Mouse (Mus musculus) cerebellum, adult 2 months (tissue): ENCODE results near the gene Mief1. TPM values are rescaled to one million over a fixed set of nuclear protein-coding genes. Genes with fewer than 3 reads are reported as not detected.

ENCODE experiments used
- DNase-seq, 2 experiments: peaks; one replicate each; pipeline ENCODE4 v3.0.0; 2021
- H3K27ac ChIP-seq: fragments of 200-500 bp; 2 replicates; pipeline ENCODE4 v1.5.1; 2012; ENCODE audit warnings: low read length, control low read depth, inconsistent platforms; ENCODE audit not compliant: insufficient read depth
- H3K27me3 ChIP-seq: fragments of 200-500 bp; 2 replicates; pipeline ENCODE4 v1.6.1; 2012; ENCODE audit warnings: inconsistent platforms, mild to moderate bottlenecking, low read length, moderate library complexity; ENCODE audit not compliant: control insufficient read depth, insufficient read depth
- H3K4me1 ChIP-seq: fragments of 200-500 bp; 2 replicates; pipeline ENCODE4 v1.6.1; 2011; ENCODE audit warnings: low read length; ENCODE audit not compliant: control insufficient read depth, insufficient read depth
- H3K4me3 ChIP-seq: fragments of 200-500 bp; replicated peaks from 2 replicates; pipeline ENCODE3; 2011; ENCODE audit warnings: mild to moderate bottlenecking, low read depth, low read length, control low read depth; ENCODE audit not compliant: insufficient read depth
- CTCF ChIP-seq: fragments of 200-500 bp; IDR thresholded peaks from 2 replicates; pipeline ENCODE4 v1.5.1; 2011; ENCODE audit warnings: low read depth, mild to moderate bottlenecking, control low read depth, low read length, moderate library complexity, borderline replicate concordance; ENCODE audit not compliant: insufficient read depth
- POLR2A ChIP-seq: fragments of 200-500 bp; IDR thresholded peaks from 2 replicates; pipeline ENCODE4 v1.6.1; 2011; ENCODE audit warnings: low read length, control low read depth, borderline replicate concordance; ENCODE audit not compliant: insufficient read depth
- WGBS: fragments of 180-500 bp; shearing (Covaris S2); methylation state at CpG from one replicate; pipeline ENCODE4 v1.1.7; 2018; 5-methylcytosine and 5-hydroxymethylcytosine counted together
- polyA plus RNA-seq: library from polyadenylated mRNA; depleted of rRNA; stranded (reverse); fragments of >200 nt; gene quantifications from 2 replicates; pipeline ENCODE4 v1.2.3, GENCODE M21; 2012; rRNA removed

Mief1 gene
- polyA plus RNA-seq = 18.4 and 19.6 TPM in 2 replicates

- Histone ChIP-seq H3K4me3 (peak within 1 kb of the TSS; percentile 96), H3K27ac (peak within 1 kb of the TSS; percentile 64), H3K27me3 (no peaks in the 10 kb centered on the region), H3K4me1 (peaks cover 4% of the 10 kb centered on the region; the same call in 1 of the 2 replicates)
- under 1% methylated on average over 66 of the region's 67 CpGs for WGBS
- peak; percentile 98 for DNase-seq
- TF ChIP-seq POLR2A (peak; percentile 55), CTCF (no peak)
Observed at GRCm38 (mm10) chr15:80233733-80234509, at the start of gene Mief1. Mief1 (plus strand) TSS chr15:80234018.

- Histone ChIP-seq H3K27ac (peak overlapping the region; percentile 16; the same call in 1 of the 2 replicates), H3K4me1 (peaks cover 58% of the 10 kb centered on the region), H3K27me3 (no peaks in the 10 kb centered on the region), H3K4me3 (no peak overlapping the region)
- TF ChIP-seq POLR2A = no peak
- WGBS = 45% methylated on average over 5 of the region's 5 CpGs
- DNase-seq = no peak
Observed at GRCm38 (mm10) chr15:80188927-80189326, 44.9 kb upstream of the Mief1 start.

- TF ChIP-seq CTCF (no peak), POLR2A (no peak)
- Histone ChIP-seq H3K27ac (peak overlapping the region; percentile 77), H3K27me3 (no peaks in the 10 kb centered on the region), H3K4me1 (peaks cover 63% of the 10 kb centered on the region), H3K4me3 (no peak overlapping the region)
- 74% methylated on average over 4 of the region's 4 CpGs for WGBS
- peak in 1 of 2 experiments; percentile 20 for DNase-seq
Observed at GRCm38 (mm10) chr15:80190075-80190474, 43.7 kb upstream of the Mief1 start.

- no peak for DNase-seq
- WGBS = 71% methylated on average over 8 of the region's 8 CpGs
- Histone ChIP-seq H3K4me1 (peaks cover 68% of the 10 kb centered on the region), H3K27ac (no peak overlapping the region), H3K27me3 (no peaks in the 10 kb centered on the region), H3K4me3 (no peak overlapping the region)
- TF ChIP-seq POLR2A (no peak), CTCF (no peak)
Observed at GRCm38 (mm10) chr15:80191585-80192245, 42.1 kb upstream of the Mief1 start.

GRCm38 (mm10) chr15:80192246-80192585 lies 41.6 kb upstream of the Mief1 start:
- TF ChIP-seq POLR2A (no peak), CTCF (no peak)
- Histone ChIP-seq H3K27me3 (no peaks in the 10 kb centered on the region), H3K4me3 (no peak overlapping the region), H3K4me1 (peaks cover 68% of the 10 kb centered on the region), H3K27ac (no peak overlapping the region)
- no peak for DNase-seq
- WGBS = 49% methylated on average over 6 of the region's 6 CpGs

GRCm38 (mm10) chr15:80192847-80193246 lies 41.0 kb upstream of the Mief1 start:
- H3K27me3 ChIP-seq = no peaks in the 10 kb centered on the region
- no peak overlapping the region for H3K27ac ChIP-seq
- H3K4me3 ChIP-seq = no peak overlapping the region
- DNase-seq = no peak
- H3K4me1 ChIP-seq = peaks cover 65% of the 10 kb centered on the region
- WGBS = 49% methylated on average over 7 of the region's 7 CpGs
- no peak for TF ChIP-seq CTCF
- TF ChIP-seq POLR2A = no peak

- TF ChIP-seq CTCF = no peak
- Histone ChIP-seq H3K27me3 (no peaks in the 10 kb centered on the region), H3K4me1 (peaks cover 31% of the 10 kb centered on the region), H3K27ac (no peak overlapping the region), H3K4me3 (no peak overlapping the region)
- WGBS = 93% methylated on average over 2 of the region's 2 CpGs
- no peak for DNase-seq
Observed at GRCm38 (mm10) chr15:80199556-80199955, 34.3 kb upstream of the Mief1 start.

- Histone ChIP-seq H3K4me3 (no peak overlapping the region), H3K27ac (0 out of 2 replicates have a peak overlapping the region, but pooled peaks have one; percentile 12), H3K27me3 (no peaks in the 10 kb centered on the region), H3K4me1 (peaks cover 46% of the 10 kb centered on the region)
- WGBS = 8% methylated on average over 6 of the region's 6 CpGs
- peak in 1 of 2 experiments; percentile 42 for DNase-seq
- TF ChIP-seq POLR2A (no peak), CTCF (no peak)
Observed at GRCm38 (mm10) chr15:80202111-80202775, 31.6 kb upstream of the Mief1 start.
